Mouse (Mus musculus) urinary bladder, postnatal 36 days (tissue): ENCODE results near the gene Ccl17.
A peak's percentile ranks its signal among the peaks of the same experiment; 100 is the strongest.
"Not testable (repeated sequence)": the region's sequence is repeated elsewhere in the genome, so short reads cannot be mapped to it uniquely, and the experiment has no call there.

Source experiments
- DNase-seq, 2 experiments: peaks; one replicate each; pipeline ENCODE4 v3.0.0; 2022; ENCODE audit warnings: low spot score in 2 of 2, mixed read lengths in 1 of 2

Ccl17 gene

DNA sequence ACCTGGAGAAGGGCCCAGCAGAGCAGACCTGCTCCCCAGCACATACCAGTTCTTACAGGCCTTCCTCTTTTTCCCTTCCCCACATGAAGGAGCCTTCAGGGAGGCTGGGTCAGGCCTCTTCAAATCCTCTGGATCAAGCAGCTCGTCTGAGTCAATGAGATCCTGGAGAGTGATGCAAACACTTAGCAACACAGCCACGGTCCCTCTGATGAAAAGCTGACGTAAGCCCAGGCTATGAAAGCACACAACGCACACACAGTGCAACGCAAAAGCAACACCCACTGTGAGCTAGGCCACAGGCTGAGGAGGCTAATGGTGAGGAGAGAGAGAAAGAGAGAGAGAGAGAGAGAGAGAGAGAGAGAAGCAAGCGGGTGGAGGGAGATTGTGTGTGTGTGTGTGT is 14.9 kb downstream of the Ccl17 start:
- no peak for DNase-seq

- no peak for DNase-seq
These were observed 16.0 kb downstream of the Ccl17 start for GRCm38 (mm10) chr8:94826210-94826609.

DNA sequence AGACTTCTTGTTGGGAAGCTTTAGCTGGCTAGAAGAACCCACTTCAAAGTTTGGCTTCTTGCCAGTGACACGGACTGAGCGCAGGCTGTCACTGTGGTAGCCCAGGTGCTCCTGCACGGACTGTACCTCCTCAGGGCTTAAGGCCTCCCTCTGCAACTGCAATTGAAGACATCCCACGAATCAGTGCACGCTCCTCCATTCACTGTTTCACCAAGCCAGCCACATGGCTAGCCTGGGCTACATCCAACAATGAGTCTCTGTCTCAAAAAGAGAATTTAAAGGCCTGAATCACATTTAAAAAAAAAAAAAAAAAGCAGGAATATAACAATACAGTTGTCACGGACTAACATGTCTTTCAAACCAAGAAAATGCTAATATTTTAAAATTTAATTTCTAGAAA is 18.0 kb downstream of the Ccl17 start:
- no peak for DNase-seq

DNA sequence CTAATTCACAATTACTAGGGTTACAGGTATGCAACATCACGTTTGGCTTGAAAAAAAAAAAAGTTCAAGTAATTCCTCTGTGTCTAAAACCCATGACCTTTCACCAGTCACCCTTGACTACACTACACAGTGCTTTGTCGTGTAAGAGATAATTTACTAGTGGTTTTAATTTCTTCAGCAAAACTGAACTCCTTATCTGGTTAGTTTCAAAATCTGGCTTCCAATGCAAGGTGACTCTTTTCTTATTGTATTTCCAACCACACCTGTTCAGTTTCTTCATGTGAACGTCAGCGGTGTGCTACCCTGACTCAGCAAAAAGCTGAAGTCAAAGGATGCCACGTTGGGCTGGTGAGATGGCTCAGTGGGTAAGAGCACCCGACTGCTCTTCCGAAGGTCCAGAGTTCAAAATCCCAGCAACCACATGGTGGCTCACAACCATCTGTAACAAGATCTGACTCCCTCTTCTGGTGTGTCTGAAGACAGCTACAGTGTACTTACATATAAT is 23.7 kb downstream of the Ccl17 start:
- not testable (repeated sequence) for DNase-seq

- DNase-seq: not testable (repeated sequence)
These were observed 25.5 kb downstream of the Ccl17 start for GRCm38 (mm10) chr8:94835751-94836150.

DNA sequence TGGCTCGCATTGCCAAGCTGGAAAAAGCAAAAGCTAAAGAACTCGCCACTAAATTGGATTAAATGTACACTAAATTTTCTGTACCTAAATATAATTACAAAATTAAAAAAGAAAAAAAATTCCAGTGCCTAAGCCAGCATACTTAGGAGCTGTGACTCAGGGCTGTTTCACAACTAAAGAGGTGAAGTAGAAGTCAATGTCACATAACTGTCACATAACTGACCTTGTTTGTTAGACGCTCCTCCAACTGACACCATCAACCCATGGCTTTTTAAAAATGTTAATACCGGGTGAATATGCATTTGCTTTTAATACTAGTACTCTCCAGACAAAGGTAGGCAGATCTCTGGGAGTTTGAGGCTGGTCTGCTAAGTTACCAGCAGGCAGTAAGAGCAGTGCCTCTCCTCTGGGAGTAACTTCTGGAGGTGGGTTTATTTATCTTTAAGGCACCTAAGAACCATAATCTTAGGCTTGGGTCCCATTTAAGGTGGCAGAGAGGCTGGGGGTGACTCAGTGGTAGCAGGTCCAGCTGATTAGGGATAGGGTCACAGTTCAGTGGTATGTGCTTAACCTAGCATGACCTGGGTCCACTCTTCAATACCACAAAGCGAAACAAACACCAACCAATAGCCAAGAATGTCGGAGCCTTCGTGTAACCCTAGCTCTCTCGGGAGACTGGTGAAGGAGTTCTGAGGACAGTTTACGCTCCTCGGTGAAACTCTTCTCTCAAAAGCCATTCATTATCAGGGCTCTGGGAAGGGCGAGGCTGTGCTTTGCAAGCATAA is 26.4 kb downstream of the Ccl17 start:
- DNase-seq: no peak

DNA sequence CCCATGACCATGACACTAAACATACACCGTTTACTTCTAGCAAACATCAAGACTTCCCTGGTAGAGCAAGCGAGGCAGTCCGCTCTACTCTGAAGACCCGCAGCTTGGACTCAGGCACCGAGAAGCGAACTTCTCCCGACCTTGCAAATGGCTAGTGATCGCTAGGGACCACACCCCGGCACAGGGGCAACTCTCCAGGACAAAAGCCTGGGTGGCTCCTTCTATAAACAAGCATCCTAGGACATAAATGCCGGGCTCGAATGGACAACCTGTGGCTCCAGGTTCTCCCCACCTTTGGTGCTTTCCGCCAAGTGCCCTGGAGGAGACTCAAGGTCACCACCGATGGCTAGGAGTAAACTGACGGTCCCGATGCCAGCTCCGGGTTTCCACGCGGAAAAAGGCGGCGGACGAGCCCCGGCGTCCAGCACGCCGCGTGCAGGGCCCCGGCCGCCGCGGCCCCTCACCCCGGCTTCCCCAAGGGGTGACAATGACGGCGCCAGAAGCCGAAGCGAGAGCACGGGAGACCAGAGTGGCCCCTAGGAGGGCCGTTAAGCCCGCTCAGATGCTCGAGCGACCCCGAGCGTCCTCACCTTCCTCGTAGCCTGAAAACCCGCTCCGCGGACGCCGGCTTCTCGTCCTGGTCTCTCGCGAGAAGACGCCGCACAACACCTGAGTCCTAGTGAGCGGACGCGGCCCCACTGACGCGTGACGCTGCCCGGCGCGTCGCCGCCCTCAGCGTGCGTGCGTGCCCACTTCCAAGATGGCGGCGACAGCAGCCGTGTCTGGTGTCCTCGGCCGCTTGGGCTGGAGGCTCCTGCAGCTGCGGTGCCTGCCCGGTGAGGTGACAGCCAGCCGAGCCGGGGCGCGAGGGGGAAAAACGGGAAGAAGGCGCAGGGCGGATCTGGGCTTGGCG is 27.7 kb downstream of the Ccl17 start, which contains the start of the genes Coq9 and Ciapin1:
TSS of gene Coq9 (plus strand) at position 660 of the 913 bp plus-strand sequence.
TSS of gene Ciapin1 (minus strand) at position 697 of the 913 bp plus-strand sequence.
- DNase-seq: peak; percentile 91 to 95

DNA sequence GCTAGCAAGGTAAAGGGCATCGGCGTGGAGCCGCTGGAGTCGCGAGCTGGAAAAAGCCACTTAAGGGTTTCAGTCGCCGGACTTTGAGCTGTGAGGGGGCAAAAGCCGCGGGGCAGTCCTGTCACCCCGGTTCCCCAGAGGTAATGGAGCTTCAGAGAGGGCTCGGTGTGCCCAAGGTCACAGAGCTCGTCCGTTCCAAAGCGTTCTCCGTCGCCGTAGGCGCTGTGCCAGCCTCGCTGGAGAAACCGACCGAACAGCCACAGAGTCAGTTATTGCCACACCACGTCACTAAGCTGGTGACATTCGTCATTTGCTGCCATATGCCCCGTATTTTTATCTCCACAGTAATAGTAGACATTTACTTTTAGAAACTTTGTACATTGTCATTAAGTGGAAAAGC is 28.3 kb downstream of the Ccl17 start:
- peak in 1 of 2 experiments; percentile 77 for DNase-seq

GRCm38 (mm10) chr8:94841183-94841582 is 30.9 kb downstream of the Ccl17 start:
- DNase-seq: no peak

- DNase-seq: no peak
These were observed 39.8 kb downstream of the Ccl17 start for GRCm38 (mm10) chr8:94850049-94850448.

DNA sequence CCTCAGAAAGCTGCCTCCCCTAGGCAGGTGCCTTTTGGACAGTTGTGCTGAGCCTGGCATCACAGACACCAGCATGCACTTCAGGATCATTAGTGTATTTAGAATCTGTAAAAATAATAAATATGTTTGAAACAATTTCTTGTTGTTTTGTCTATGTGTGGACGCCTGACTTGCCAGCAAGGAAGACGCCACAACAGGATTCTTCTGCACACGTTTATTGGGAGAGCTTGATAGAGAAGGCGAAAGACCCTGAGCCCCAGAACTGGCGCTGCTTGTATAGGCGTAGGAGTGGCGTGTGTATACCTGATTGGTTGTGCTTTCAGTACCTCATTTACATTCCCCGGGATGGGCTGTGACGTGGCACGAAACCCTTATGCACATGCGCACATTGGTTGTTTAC is 44.5 kb downstream of the Ccl17 start:
- not testable (repeated sequence) for DNase-seq

- DNase-seq: no peak
These were observed 46.7 kb downstream of the Ccl17 start for GRCm38 (mm10) chr8:94857011-94857345.

- peak; percentile 82 to 89 for DNase-seq
These were observed 47.3 kb downstream of the Ccl17 start, which contains the start of gene Polr2c for GRCm38 (mm10) chr8:94857346-94858173. Gene Polr2c, plus strand, starts transcription at chr8:94857450.

- DNase-seq: peak in 1 of 2 experiments; percentile 61
These were observed 51.2 kb downstream of the Ccl17 start for GRCm38 (mm10) chr8:94861352-94861910.
